Mouse (Mus musculus): ENCODE results near the gene Rbm43. TPM values are rescaled to one million over a fixed set of nuclear protein-coding genes. Genes with fewer than 3 reads are reported as not detected.

The Rbm43 gene
- total RNA-seq (2014; rRNA removed) (3.1 and 6.3 TPM in 2 replicates), polyA plus RNA-seq (2015; fragmentation: Nextera tagmentation; extraction: Ambion mirVana) (13.6 and 14.8 TPM in 2 replicates)

DNA sequence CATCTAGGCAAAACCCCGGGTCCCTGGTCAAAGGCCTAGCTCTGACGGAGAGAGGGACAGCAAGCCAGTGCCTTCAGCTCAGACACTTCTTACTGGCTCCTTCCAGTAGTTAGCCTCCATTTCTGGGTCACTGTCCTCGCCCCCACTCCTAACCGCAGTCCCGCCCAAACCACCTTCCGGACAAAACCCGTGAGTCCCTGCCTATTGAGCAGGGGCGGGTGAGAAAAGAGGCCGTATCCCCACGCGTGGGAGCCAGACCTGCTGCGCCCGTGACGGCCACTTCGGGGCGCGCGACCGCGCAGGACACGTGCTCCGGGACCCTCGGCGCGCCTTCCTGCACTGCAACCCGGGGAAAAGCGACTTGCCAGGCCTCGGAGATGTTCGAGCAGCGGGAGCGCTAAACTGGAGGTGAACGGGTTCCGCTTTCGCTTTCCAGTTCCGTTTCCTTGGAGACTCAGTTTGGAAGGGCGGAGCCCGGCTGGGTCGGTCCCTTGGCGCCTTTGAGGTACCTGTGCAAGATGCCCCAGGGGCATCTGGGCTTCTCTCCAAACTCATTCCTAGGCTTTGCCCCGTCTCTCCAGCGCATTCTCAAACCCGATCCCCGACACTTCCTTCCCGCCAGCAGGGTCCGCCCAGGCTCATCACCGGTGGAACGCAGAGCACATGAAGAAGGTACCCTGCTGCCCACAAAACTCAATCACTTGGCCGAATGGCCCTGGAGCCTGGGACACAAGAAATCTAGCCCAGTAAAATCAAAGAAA is at the start of gene Rbm43:
Rbm43 (minus strand) TSS at position 590 of the 761 bp plus-strand sequence.
- ATAC-seq (peak; percentile 88), DNase-seq (ENCODE audit: low spot score) (peak; percentile 83)
- no peaks in the 10 kb centered on the region for H3K27me3 ChIP-seq (ENCODE audit: insufficient read depth, low read length)
- H3K4me3 ChIP-seq (ENCODE audit: low read length), result peak within 1 kb of the TSS; percentile 58
- H3K4me1 ChIP-seq (ENCODE audit: insufficient read depth, low read length), result no peaks in the 10 kb centered on the region
- H3K9me3 ChIP-seq (ENCODE audit: low read length), result no peaks in the 10 kb centered on the region
- H3K27ac ChIP-seq, result peak within 1 kb of the TSS; percentile 51; the same call in 1 of the 2 replicates
- H3K9ac ChIP-seq (replicated peaks; ENCODE audit: low read length), result peak within 1 kb of the TSS; percentile 56
- TF ChIP-seq CTCF (IDR thresholded peaks at IDR 0.05; ENCODE audit: low read depth), result peak; percentile 41
- under 1% methylated on average over 48 of the region's 48 CpGs for WGBS
- H3K36me3 ChIP-seq (ENCODE audit: insufficient read depth, low read length), result no peaks in the 10 kb centered on the region
- peak within 1 kb of the TSS; percentile 89 for H3K4me2 ChIP-seq (ENCODE audit: low read depth, low read length)

DNA sequence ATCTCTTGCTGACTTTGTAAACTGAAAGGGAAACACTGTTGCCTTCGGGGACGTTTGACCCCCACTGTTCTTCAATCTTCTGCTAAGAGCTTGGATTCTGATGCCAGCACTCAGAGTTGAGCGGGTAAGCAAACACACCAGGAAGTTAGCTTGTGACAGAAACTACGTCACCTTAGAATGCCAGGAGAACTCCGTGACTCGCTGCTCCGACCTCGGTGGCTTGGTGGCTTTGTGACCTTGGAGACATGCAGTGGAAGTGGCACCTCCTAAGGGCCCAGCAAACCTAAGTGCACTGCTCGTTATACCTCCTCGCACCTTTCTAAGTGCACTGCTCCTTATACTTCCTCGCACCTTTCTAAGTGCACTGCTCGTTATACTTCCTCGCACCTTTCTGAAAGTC is 47.3 kb upstream of the Rbm43 start:
- no peak for ATAC-seq
- no peak for TF ChIP-seq CTCF (IDR thresholded peaks at IDR 0.05; ENCODE audit: low read depth)
- Histone ChIP-seq H3K27me3 (ENCODE audit: insufficient read depth, low read length) (no peaks in the 10 kb centered on the region), H3K9ac (replicated peaks; ENCODE audit: low read length) (no peak overlapping the region), H3K9me3 (ENCODE audit: low read length) (0 out of 2 replicates have a peak, but pooled peaks cover 4% of the 10 kb centered on the region), H3K36me3 (ENCODE audit: insufficient read depth, low read length) (no peaks in the 10 kb centered on the region), H3K4me1 (ENCODE audit: insufficient read depth, low read length) (0 out of 2 replicates have a peak, but pooled peaks cover 3% of the 10 kb centered on the region), H3K4me3 (ENCODE audit: low read length) (no peak overlapping the region), H3K27ac (no peak overlapping the region), H3K4me2 (ENCODE audit: low read depth, low read length) (peak overlapping the region; percentile 41; the same call in 1 of the 2 replicates)
- 73% methylated on average over 13 of the region's 13 CpGs for WGBS
- DNase-seq (ENCODE audit: low spot score), result no peak

DNA sequence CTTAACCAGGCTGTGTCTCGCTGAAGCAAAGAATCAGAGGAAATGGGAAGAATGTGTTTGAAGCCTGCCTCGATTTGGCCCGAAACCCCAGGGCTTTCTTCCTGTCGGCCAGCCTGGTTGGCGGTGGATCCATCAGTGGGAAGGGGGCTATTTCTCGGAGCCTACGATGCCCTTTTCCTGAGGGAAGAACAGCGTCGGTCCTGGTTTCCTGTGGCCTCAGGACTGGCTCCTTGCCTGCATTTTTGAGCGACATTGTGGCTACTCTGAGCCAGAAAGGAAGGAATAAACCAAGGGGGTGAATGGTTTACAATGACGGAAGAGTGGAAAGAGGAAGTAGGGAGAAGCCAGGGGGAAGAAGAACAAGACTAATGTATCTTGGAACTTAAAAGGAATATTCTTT is 46.7 kb upstream of the Rbm43 start:
- no peak overlapping the region for H3K4me3 ChIP-seq (ENCODE audit: low read length)
- DNase-seq (ENCODE audit: low spot score), result peak; percentile 10
- WGBS, result 31% methylated on average over 11 of the region's 11 CpGs
- no peak for ATAC-seq
- no peaks in the 10 kb centered on the region for H3K4me1 ChIP-seq (ENCODE audit: insufficient read depth, low read length)
- 0 out of 2 replicates have a peak, but pooled peaks cover 4% of the 10 kb centered on the region for H3K9me3 ChIP-seq (ENCODE audit: low read length)
- no peak overlapping the region for H3K27ac ChIP-seq
- no peak for TF ChIP-seq CTCF (IDR thresholded peaks at IDR 0.05; ENCODE audit: low read depth)
- H3K36me3 ChIP-seq (ENCODE audit: insufficient read depth, low read length), result no peaks in the 10 kb centered on the region
- no peaks in the 10 kb centered on the region for H3K27me3 ChIP-seq (ENCODE audit: insufficient read depth, low read length)
- H3K9ac ChIP-seq (replicated peaks; ENCODE audit: low read length), result no peak overlapping the region
- peak overlapping the region; percentile 41; the same call in 1 of the 2 replicates for H3K4me2 ChIP-seq (ENCODE audit: low read depth, low read length)

DNA sequence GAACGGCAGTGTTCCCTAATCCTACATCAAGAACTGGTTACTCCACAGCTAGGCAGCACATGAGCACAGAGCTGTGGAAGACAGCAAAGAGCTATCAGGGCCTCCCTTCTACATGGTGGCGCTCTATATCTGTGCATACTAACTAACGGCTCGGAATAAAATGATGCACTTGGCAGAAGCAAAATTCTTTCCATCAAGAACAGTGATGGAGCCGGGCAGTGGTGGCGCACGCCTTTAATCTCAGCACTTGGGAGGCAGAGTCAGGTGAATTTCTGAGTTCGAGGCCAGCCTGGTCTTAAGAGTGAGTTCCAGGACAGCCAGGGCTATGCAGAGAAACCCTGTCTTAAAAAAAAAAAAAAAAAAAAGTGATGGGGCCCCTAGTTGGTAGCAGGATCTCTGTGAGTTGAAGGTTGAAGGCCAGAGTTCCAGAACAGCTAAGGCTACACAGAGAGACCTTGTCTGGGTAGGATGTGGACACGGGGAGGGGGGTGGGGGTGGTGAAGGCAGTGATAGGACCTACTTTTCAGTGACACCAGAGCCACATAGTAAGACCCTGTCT is 38.5 kb upstream of the Rbm43 start, which contains the start of gene Nmi:
Nmi (minus strand) TSS at position 85 of the 559 bp plus-strand sequence.
- no peak for DNase-seq (ENCODE audit: low spot score)
- 64% methylated on average over 9 of the region's 9 CpGs for WGBS
- ATAC-seq, result peak; percentile 55; the same call in 1 of the 2 replicates

DNA sequence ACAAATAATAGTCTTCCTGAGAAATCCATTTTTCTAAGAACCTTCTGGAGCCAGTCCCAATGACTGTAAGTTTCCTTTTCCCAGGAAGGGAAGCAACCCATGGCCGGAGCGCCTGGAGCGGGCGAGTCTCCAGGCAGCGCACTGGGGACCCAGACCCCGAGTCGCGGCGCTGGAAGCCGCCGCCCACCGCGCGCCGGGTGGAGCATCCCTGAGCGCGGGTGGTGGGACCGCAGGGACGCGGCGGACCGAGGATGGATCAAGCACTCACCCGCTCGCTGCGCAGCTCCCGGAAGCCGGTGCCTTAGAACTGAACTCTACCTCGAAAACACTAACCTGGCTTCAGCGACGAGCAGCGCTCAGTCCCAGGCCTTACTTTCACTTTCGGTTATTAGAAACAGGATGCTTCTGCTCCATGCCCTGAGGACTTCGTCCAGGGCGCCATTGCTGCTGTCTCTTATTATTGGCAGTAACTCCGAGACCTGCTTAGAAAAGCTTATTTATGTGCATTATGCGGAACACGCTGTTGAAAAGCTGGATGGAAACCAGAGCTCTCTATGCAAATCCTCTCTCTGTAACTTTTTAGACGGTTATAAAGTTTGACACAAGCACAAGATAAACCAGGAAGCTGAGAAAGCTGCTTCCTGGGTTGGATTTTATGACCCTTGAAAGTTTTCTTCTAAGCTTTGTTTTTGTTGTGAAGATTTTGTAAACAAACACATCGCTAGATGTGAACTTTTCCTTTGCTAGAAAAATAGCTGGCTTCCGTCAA is 37.9 kb upstream of the Rbm43 start:
- Histone ChIP-seq H3K27ac (peak overlapping the region; percentile 78), H3K9me3 (ENCODE audit: low read length) (no peaks in the 10 kb centered on the region), H3K9ac (replicated peaks; ENCODE audit: low read length) (peak overlapping the region; percentile 69), H3K4me2 (ENCODE audit: low read depth, low read length) (peak overlapping the region; percentile 87), H3K4me1 (ENCODE audit: insufficient read depth, low read length) (no peaks in the 10 kb centered on the region), H3K27me3 (ENCODE audit: insufficient read depth, low read length) (no peaks in the 10 kb centered on the region), H3K36me3 (ENCODE audit: insufficient read depth, low read length) (no peaks in the 10 kb centered on the region), H3K4me3 (ENCODE audit: low read length) (peak overlapping the region; percentile 69)
- DNase-seq (ENCODE audit: low spot score) (peak; percentile 68), ATAC-seq (peak; percentile 87)
- WGBS, result 2% methylated on average over 40 of the region's 40 CpGs
- TF ChIP-seq CTCF (IDR thresholded peaks at IDR 0.05; ENCODE audit: low read depth), result no peak

More for the DNA sequence above, 38.5 kb upstream of the Rbm43 start, which contains the start of gene Nmi:
- H3K4me3 ChIP-seq (ENCODE audit: low read length), result peak within 1 kb of the TSS; percentile 69
- H3K4me1 ChIP-seq (ENCODE audit: insufficient read depth, low read length), result no peaks in the 10 kb centered on the region
- peak within 1 kb of the TSS; percentile 78 for H3K27ac ChIP-seq
- TF ChIP-seq CTCF (IDR thresholded peaks at IDR 0.05; ENCODE audit: low read depth), result no peak
- peak within 1 kb of the TSS; percentile 87 for H3K4me2 ChIP-seq (ENCODE audit: low read depth, low read length)
- H3K27me3 ChIP-seq (ENCODE audit: insufficient read depth, low read length), result no peaks in the 10 kb centered on the region
- no peaks in the 10 kb centered on the region for H3K36me3 ChIP-seq (ENCODE audit: insufficient read depth, low read length)
- no peaks in the 10 kb centered on the region for H3K9me3 ChIP-seq (ENCODE audit: low read length)
- H3K9ac ChIP-seq (replicated peaks; ENCODE audit: low read length), result peak within 1 kb of the TSS; percentile 69

DNA sequence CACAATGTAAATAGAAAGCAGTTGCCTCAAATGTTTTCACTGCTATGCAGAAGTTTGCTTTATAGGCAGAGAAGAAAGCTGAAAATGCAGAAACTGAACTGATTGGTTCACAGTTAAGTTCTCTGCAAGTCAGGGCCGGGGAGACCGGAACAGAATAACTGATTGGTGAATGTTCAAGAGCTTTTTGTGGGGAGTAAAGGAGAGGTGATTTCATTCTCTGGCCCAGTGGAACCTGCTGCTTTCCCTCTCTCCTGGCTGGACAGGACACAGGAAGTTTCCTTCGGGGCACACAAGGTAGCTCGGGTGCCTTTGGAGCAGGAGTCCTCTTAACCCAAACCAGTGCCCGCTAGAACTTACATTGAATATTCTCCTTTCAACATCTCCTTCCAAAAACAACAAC is 37.2 kb upstream of the Rbm43 start:
- ATAC-seq, result peak; percentile 21; the same call in 1 of the 2 replicates
- Histone ChIP-seq H3K4me1 (ENCODE audit: insufficient read depth, low read length) (no peaks in the 10 kb centered on the region), H3K4me3 (ENCODE audit: low read length) (peak overlapping the region; percentile 69), H3K9ac (replicated peaks; ENCODE audit: low read length) (peak overlapping the region; percentile 69; the same call in 1 of the 2 replicates), H3K9me3 (ENCODE audit: low read length) (no peaks in the 10 kb centered on the region), H3K27me3 (ENCODE audit: insufficient read depth, low read length) (no peaks in the 10 kb centered on the region), H3K36me3 (ENCODE audit: insufficient read depth, low read length) (no peaks in the 10 kb centered on the region), H3K4me2 (ENCODE audit: low read depth, low read length) (peak overlapping the region; percentile 87), H3K27ac (0 out of 2 replicates have a peak overlapping the region, but pooled peaks have one; percentile 78)
- 54% methylated on average over 5 of the region's 5 CpGs for WGBS
- TF ChIP-seq CTCF (IDR thresholded peaks at IDR 0.05; ENCODE audit: low read depth), result no peak
- peak; percentile 5 for DNase-seq (ENCODE audit: low spot score)

Measured in hindbrain, postnatal 0 days (tissue).